Mouse (Mus musculus) neural tube, postnatal 0 days (tissue): ENCODE data around the gene Lrfn1. TPM values are rescaled to one million over a fixed set of nuclear protein-coding genes. Genes with fewer than 3 reads are reported as not detected.

Source experiments
- polyA plus RNA-seq: library from polyadenylated mRNA; unstranded; fragments of >200 nt; fragmentation: Nextera tagmentation; extraction: Ambion mirVana; gene quantifications from 2 replicates; pipeline ENCODE4 v1.2.1, GENCODE M21; 2015

Lrfn1 gene
- polyA plus RNA-seq = 20.6 and 22.6 TPM in 2 replicates

GRCm38 (mm10) chr7:28451531-28452360 is at the start of gene Lrfn1:
Gene Lrfn1 (plus strand): TSS chr7:28451980.

GRCm38 (mm10) chr7:28436932-28437570 is 14.7 kb upstream of the Lrfn1 start, which contains the start of gene Gmfg:
Gene Gmfg (plus strand): TSS chr7:28437447.

GRCm38 (mm10) chr7:28510405-28510974 is 58.7 kb downstream of the Lrfn1 start, which contains the start of gene Ifnl2:
Gene Ifnl2 (minus strand): TSS chr7:28510455.

Other genes with a start within 250 kb of the Lrfn1 start
- 32.0 and 49.2 TPM in 2 replicates for gene Eid2, start 184.1 kb upstream of the Lrfn1 start, polyA plus RNA-seq
- gene Eid2b, start 174.2 kb upstream of the Lrfn1 start, polyA plus RNA-seq = 43.2 and 45.7 TPM in 2 replicates
- 5.1 and 6.7 TPM in 2 replicates for gene Selenov, start 160.8 kb upstream of the Lrfn1 start, polyA plus RNA-seq
- gene Dll3, start 149.7 kb upstream of the Lrfn1 start, polyA plus RNA-seq = 20.4 and 21.8 TPM in 2 replicates
- gene Timm50, start 139.9 kb upstream of the Lrfn1 start, polyA plus RNA-seq = 109 and 129 TPM in 2 replicates
- 64.4 and 73.7 TPM in 2 replicates for gene Supt5, start 113.2 kb upstream of the Lrfn1 start, polyA plus RNA-seq
- 524 and 613 TPM in 2 replicates for gene Rps16, start 101.3 kb upstream of the Lrfn1 start, polyA plus RNA-seq
- 10.8 and 13.7 TPM in 2 replicates for gene Plekhg2, start 79.4 kb upstream of the Lrfn1 start, polyA plus RNA-seq
- 3.9 and 4.1 TPM in 2 replicates for gene Zfp36, start 71.7 kb upstream of the Lrfn1 start, polyA plus RNA-seq
- gene Med29, start 59.3 kb upstream of the Lrfn1 start, polyA plus RNA-seq = 48.8 and 49.0 TPM in 2 replicates
- 75.7 and 90.9 TPM in 2 replicates for gene Paf1, start 59.0 kb upstream of the Lrfn1 start, polyA plus RNA-seq
- gene Gmfg, start 14.5 kb upstream of the Lrfn1 start, polyA plus RNA-seq = 6.6 and 8.3 TPM in 2 replicates
- not detected in 2 replicates for gene Ifnl2, start 58.5 kb downstream of the Lrfn1 start, polyA plus RNA-seq
- not detected in 2 replicates for gene Ifnl3, start 70.9 kb downstream of the Lrfn1 start, polyA plus RNA-seq
- gene Sycn, start 88.9 kb downstream of the Lrfn1 start, polyA plus RNA-seq = not detected in 2 replicates
- gene Nccrp1, start 95.3 kb downstream of the Lrfn1 start, polyA plus RNA-seq = 0.39 and 0.80 TPM in 2 replicates
- 16.1 and 19.3 TPM in 2 replicates for gene Samd4b, start 146.2 kb downstream of the Lrfn1 start, polyA plus RNA-seq
- gene Pak4, start 146.2 kb downstream of the Lrfn1 start, polyA plus RNA-seq = 12.0 and 12.5 TPM in 2 replicates
- 0.40 and 0.52 TPM in 2 replicates for gene Acp7, start 179.4 kb downstream of the Lrfn1 start, polyA plus RNA-seq
- gene Fbxo27, start 240.9 kb downstream of the Lrfn1 start, polyA plus RNA-seq = 13.1 and 15.8 TPM in 2 replicates